Mouse (Mus musculus): ENCODE results near the gene Trap1.

DNA sequence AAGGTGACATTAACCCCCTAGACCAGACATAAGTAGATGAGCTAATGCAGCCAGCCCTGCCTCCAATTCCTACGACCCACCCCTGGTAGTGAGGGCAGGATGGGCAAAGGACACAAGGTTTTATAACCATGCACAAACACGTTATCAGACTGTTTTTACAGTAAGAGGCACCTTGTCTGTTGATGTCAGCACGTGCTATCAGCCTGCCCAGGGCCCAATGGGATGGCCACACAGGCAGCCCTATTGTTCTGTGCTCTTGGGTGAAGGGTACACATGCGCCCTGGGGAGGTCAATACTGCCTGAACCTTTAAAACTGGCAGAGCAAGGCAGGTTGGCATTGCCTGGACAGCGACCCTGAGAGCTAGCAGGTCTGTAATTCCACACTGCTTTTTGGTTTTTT, 40.8 kb downstream of the Trap1 start, which contains the start of gene Dnase1:
- TF ChIP-seq CTCF (IDR thresholded peaks at IDR 0.05; ENCODE audit: borderline replicate concordance, extremely low read depth, insufficient read depth, insufficient read length): no peak
- no peak for TF ChIP-seq POLR2A (IDR thresholded peaks at IDR 0.05; ENCODE audit: borderline replicate concordance, extremely low read depth, insufficient read depth, insufficient read length, poor library complexity, severe bottlenecking)
